Mouse (Mus musculus): ENCODE measurements around the gene Dync2li1. TPM values are rescaled to one million over a fixed set of nuclear protein-coding genes. Genes with fewer than 3 reads are reported as not detected.

The Dync2li1 gene
- polyA plus RNA-seq, 1 experiment: 2.2 TPM

- 79% methylated on average over 9 of the region's 9 CpGs for WGBS
- Histone ChIP-seq H3K4me1 (ENCODE audit: control insufficient read depth, insufficient read depth, low read length) (no peaks in the 10 kb centered on the region; the same call in 1 of the 2 replicates), H3K27ac (ENCODE audit: control insufficient read depth, insufficient read depth, low read depth, low read length, poor library complexity) (no peak overlapping the region), H3K4me3 (replicated peaks; ENCODE audit: control insufficient read depth, low read depth, low read length) (no peak overlapping the region)
- TF ChIP-seq CTCF (IDR thresholded peaks at IDR 0.05; ENCODE audit: control insufficient read depth, insufficient read depth, low read length) (no peak), POLR2A (IDR thresholded peaks at IDR 0.05; ENCODE audit: borderline replicate concordance, control insufficient read depth, low read depth, low read length) (no peak)
Observed at GRCm38 (mm10) chr17:84603202-84603627, 23.1 kb upstream of the Dync2li1 start.

GRCm38 (mm10) chr17:84603709-84604420 is 22.4 kb upstream of the Dync2li1 start:
- WGBS: 83% methylated on average over 10 of the region's 10 CpGs
- TF ChIP-seq POLR2A (IDR thresholded peaks at IDR 0.05; ENCODE audit: borderline replicate concordance, control insufficient read depth, low read depth, low read length): no peak
- TF ChIP-seq CTCF (IDR thresholded peaks at IDR 0.05; ENCODE audit: control insufficient read depth, insufficient read depth, low read length): no peak
- no peak overlapping the region for H3K4me3 ChIP-seq (replicated peaks; ENCODE audit: control insufficient read depth, low read depth, low read length)
- no peak overlapping the region for H3K27ac ChIP-seq (ENCODE audit: control insufficient read depth, insufficient read depth, low read depth, low read length, poor library complexity)
- no peaks in the 10 kb centered on the region; the same call in 1 of the 2 replicates for H3K4me1 ChIP-seq (ENCODE audit: control insufficient read depth, insufficient read depth, low read length)

- Histone ChIP-seq H3K4me3 (replicated peaks; ENCODE audit: control insufficient read depth, low read depth, low read length) (no peak overlapping the region), H3K27ac (ENCODE audit: control insufficient read depth, insufficient read depth, low read depth, low read length, poor library complexity) (no peak overlapping the region), H3K4me1 (ENCODE audit: control insufficient read depth, insufficient read depth, low read length) (no peaks in the 10 kb centered on the region; the same call in 1 of the 2 replicates)
- TF ChIP-seq POLR2A (IDR thresholded peaks at IDR 0.05; ENCODE audit: borderline replicate concordance, control insufficient read depth, low read depth, low read length) (no peak), CTCF (IDR thresholded peaks at IDR 0.05; ENCODE audit: control insufficient read depth, insufficient read depth, low read length) (no peak)
- 70% methylated on average over 13 of the region's 13 CpGs for WGBS
Observed at GRCm38 (mm10) chr17:84606976-84607375, 19.3 kb upstream of the Dync2li1 start.

GRCm38 (mm10) chr17:84607617-84608016 is 18.7 kb upstream of the Dync2li1 start:
- H3K27ac ChIP-seq (ENCODE audit: control insufficient read depth, insufficient read depth, low read depth, low read length, poor library complexity): no peak overlapping the region
- TF ChIP-seq CTCF (IDR thresholded peaks at IDR 0.05; ENCODE audit: control insufficient read depth, insufficient read depth, low read length) (no peak), POLR2A (IDR thresholded peaks at IDR 0.05; ENCODE audit: borderline replicate concordance, control insufficient read depth, low read depth, low read length) (no peak)
- 30% methylated on average over 5 of the region's 5 CpGs for WGBS
- H3K4me1 ChIP-seq (ENCODE audit: control insufficient read depth, insufficient read depth, low read length): no peaks in the 10 kb centered on the region; the same call in 1 of the 2 replicates
- H3K4me3 ChIP-seq (replicated peaks; ENCODE audit: control insufficient read depth, low read depth, low read length): no peak overlapping the region

GRCm38 (mm10) chr17:84608606-84609005 is 17.7 kb upstream of the Dync2li1 start:
- TF ChIP-seq POLR2A (IDR thresholded peaks at IDR 0.05; ENCODE audit: borderline replicate concordance, control insufficient read depth, low read depth, low read length) (no peak), CTCF (IDR thresholded peaks at IDR 0.05; ENCODE audit: control insufficient read depth, insufficient read depth, low read length) (no peak)
- Histone ChIP-seq H3K27ac (ENCODE audit: control insufficient read depth, insufficient read depth, low read depth, low read length, poor library complexity) (no peak overlapping the region), H3K4me1 (ENCODE audit: control insufficient read depth, insufficient read depth, low read length) (peaks cover 4% of the 10 kb centered on the region), H3K4me3 (replicated peaks; ENCODE audit: control insufficient read depth, low read depth, low read length) (no peak overlapping the region)
- 75% methylated on average over 4 of the region's 4 CpGs for WGBS

- Histone ChIP-seq H3K4me1 (ENCODE audit: control insufficient read depth, insufficient read depth, low read length) (peaks cover 5% of the 10 kb centered on the region), H3K27ac (ENCODE audit: control insufficient read depth, insufficient read depth, low read depth, low read length, poor library complexity) (no peak overlapping the region), H3K4me3 (replicated peaks; ENCODE audit: control insufficient read depth, low read depth, low read length) (no peak overlapping the region)
- no peak for TF ChIP-seq POLR2A (IDR thresholded peaks at IDR 0.05; ENCODE audit: borderline replicate concordance, control insufficient read depth, low read depth, low read length)
- no peak for TF ChIP-seq CTCF (IDR thresholded peaks at IDR 0.05; ENCODE audit: control insufficient read depth, insufficient read depth, low read length)
- 84% methylated on average over 9 of the region's 9 CpGs for WGBS
Observed at GRCm38 (mm10) chr17:84611500-84611899, 14.8 kb upstream of the Dync2li1 start.

- H3K27ac ChIP-seq (ENCODE audit: control insufficient read depth, insufficient read depth, low read depth, low read length, poor library complexity): no peak overlapping the region
- peaks cover 5% of the 10 kb centered on the region for H3K4me1 ChIP-seq (ENCODE audit: control insufficient read depth, insufficient read depth, low read length)
- TF ChIP-seq POLR2A (IDR thresholded peaks at IDR 0.05; ENCODE audit: borderline replicate concordance, control insufficient read depth, low read depth, low read length): no peak
- TF ChIP-seq CTCF (IDR thresholded peaks at IDR 0.05; ENCODE audit: control insufficient read depth, insufficient read depth, low read length): no peak
- no peak overlapping the region for H3K4me3 ChIP-seq (replicated peaks; ENCODE audit: control insufficient read depth, low read depth, low read length)
- WGBS: 60% methylated on average over 7 of the region's 7 CpGs
Observed at GRCm38 (mm10) chr17:84611971-84612370, 14.3 kb upstream of the Dync2li1 start.

- TF ChIP-seq POLR2A (IDR thresholded peaks at IDR 0.05; ENCODE audit: borderline replicate concordance, control insufficient read depth, low read depth, low read length): no peak
- TF ChIP-seq CTCF (IDR thresholded peaks at IDR 0.05; ENCODE audit: control insufficient read depth, insufficient read depth, low read length): no peak
- WGBS: 84% methylated on average over 11 of the region's 11 CpGs
- no peak overlapping the region for H3K27ac ChIP-seq (ENCODE audit: control insufficient read depth, insufficient read depth, low read depth, low read length, poor library complexity)
- H3K4me1 ChIP-seq (ENCODE audit: control insufficient read depth, insufficient read depth, low read length): peaks cover 13% of the 10 kb centered on the region
- H3K4me3 ChIP-seq (replicated peaks; ENCODE audit: control insufficient read depth, low read depth, low read length): no peak overlapping the region
Observed at GRCm38 (mm10) chr17:84615811-84616210, 10.5 kb upstream of the Dync2li1 start.
